Mouse (Mus musculus): ENCODE measurements around the gene Skiv2l.

GRCm38 (mm10) chr17:34799531-34799925 lies 50.5 kb downstream of the Skiv2l start:
- TF ChIP-seq POLR2A (IDR thresholded peaks at IDR 0.05; ENCODE audit: insufficient read depth, low read length) (no peak), CTCF (IDR thresholded peaks at IDR 0.05; ENCODE audit: low read depth, low read length) (no peak), EP300 (IDR thresholded peaks at IDR 0.05; ENCODE audit: insufficient read depth, low read depth, low read length) (no peak)

All from ES-Bruce4 (cell line).